Mouse (Mus musculus): ENCODE measurements around the gene Ulk3. TPM values are rescaled to one million over a fixed set of nuclear protein-coding genes. Genes with fewer than 3 reads are reported as not detected.
A peak's percentile ranks its signal among the peaks of the same experiment; 100 is the strongest.

The Ulk3 gene
- polyA plus RNA-seq, 1 experiment: 19.4 TPM

- Histone ChIP-seq H3K4me3 (ENCODE audit: insufficient read depth, low read length) (no peak overlapping the region), H3K27ac (ENCODE audit: insufficient read depth, low read length) (no peak overlapping the region), H3K4me1 (ENCODE audit: control insufficient read depth, insufficient read depth, low read length) (0 out of 2 replicates have a peak, but pooled peaks cover 2% of the 10 kb centered on the region)
- no peak for TF ChIP-seq CTCF (IDR thresholded peaks at IDR 0.05; ENCODE audit: borderline replicate concordance, insufficient read depth, low read length)
- no peak for TF ChIP-seq POLR2A (IDR thresholded peaks at IDR 0.05; ENCODE audit: low read depth, low read length)
Observed at GRCm38 (mm10) chr9:57610359-57610826, 21.1 kb downstream of the Ulk3 start.

DNA sequence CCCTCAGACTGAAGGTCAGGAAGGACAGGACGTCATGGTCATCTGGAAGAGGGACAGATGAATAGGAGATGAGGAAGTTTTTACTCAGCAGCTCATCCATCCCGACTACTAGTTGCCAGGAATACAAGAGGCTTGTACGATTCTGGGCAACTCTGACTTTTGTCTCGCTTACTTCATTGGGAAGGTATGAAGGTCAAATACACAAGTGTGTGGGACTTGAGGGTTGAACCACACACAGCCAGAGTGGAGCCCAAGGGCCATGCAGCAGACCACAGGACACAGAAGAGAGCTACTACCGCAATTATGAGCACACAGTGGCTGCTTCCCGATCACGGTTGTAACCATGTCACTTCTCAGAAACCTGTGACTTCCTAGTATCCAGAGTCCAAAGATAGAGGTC lies 23.3 kb downstream of the Ulk3 start:
- Histone ChIP-seq H3K27ac (ENCODE audit: insufficient read depth, low read length) (no peak overlapping the region), H3K4me1 (ENCODE audit: control insufficient read depth, insufficient read depth, low read length) (0 out of 2 replicates have a peak, but pooled peaks cover 2% of the 10 kb centered on the region), H3K4me3 (ENCODE audit: insufficient read depth, low read length) (no peak overlapping the region)
- TF ChIP-seq POLR2A (IDR thresholded peaks at IDR 0.05; ENCODE audit: low read depth, low read length): no peak
- TF ChIP-seq CTCF (IDR thresholded peaks at IDR 0.05; ENCODE audit: borderline replicate concordance, insufficient read depth, low read length): no peak

DNA sequence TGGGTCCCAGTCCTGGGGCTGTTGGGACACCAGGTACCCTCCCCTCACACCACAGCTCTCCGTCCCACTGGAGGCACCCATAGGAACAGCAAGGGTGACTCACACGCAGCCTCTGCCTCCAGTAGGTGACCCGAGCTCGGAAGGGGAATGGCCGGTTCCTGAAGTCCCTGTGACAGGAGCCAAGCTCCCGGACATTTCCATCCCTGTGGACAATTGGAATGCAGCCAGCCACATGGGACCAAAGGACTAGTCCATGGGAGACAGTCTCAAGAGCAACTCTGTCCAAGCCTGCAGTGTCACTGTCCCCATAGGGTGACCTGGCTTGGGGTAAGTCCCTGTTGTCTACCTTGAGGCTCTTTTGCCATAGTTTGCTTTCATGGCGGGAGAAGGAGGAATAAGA lies 24.7 kb downstream of the Ulk3 start:
- 0 out of 2 replicates have a peak, but pooled peaks cover 2% of the 10 kb centered on the region for H3K4me1 ChIP-seq (ENCODE audit: control insufficient read depth, insufficient read depth, low read length)
- H3K4me3 ChIP-seq (ENCODE audit: insufficient read depth, low read length): no peak overlapping the region
- no peak overlapping the region for H3K27ac ChIP-seq (ENCODE audit: insufficient read depth, low read length)
- no peak for TF ChIP-seq CTCF (IDR thresholded peaks at IDR 0.05; ENCODE audit: borderline replicate concordance, insufficient read depth, low read length)
- TF ChIP-seq POLR2A (IDR thresholded peaks at IDR 0.05; ENCODE audit: low read depth, low read length): no peak

DNA sequence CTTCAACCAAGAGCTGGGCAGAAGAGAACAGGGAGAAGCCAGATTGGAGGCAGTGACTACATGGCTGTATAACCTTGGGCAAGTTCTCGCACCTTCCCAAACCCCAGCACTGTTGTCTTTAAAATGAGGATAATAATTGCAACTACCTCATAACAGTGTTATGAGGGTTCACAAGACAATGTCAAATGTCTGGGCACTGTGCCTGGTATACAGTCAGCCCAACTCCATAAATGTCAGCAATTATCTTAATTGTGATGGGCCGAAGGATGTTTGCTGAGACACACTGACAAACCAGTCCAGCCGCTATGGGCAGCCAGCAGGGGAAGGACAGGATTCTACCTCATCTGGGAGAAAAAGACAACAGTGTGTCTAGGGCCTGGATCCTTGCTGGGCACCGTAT lies 25.5 kb downstream of the Ulk3 start:
- H3K4me3 ChIP-seq (ENCODE audit: insufficient read depth, low read length): no peak overlapping the region

GRCm38 (mm10) chr9:57617556-57618169 lies 28.4 kb downstream of the Ulk3 start:
- Histone ChIP-seq H3K4me1 (ENCODE audit: control insufficient read depth, insufficient read depth, low read length) (0 out of 2 replicates have a peak, but pooled peaks cover under 1% of the 10 kb centered on the region), H3K27ac (ENCODE audit: insufficient read depth, low read length) (no peak overlapping the region), H3K4me3 (ENCODE audit: insufficient read depth, low read length) (no peak overlapping the region)
- TF ChIP-seq POLR2A (IDR thresholded peaks at IDR 0.05; ENCODE audit: low read depth, low read length) (no peak), CTCF (IDR thresholded peaks at IDR 0.05; ENCODE audit: borderline replicate concordance, insufficient read depth, low read length) (no peak)

More for the DNA sequence above, 25.5 kb downstream of the Ulk3 start:
- Histone ChIP-seq H3K4me1 (ENCODE audit: control insufficient read depth, insufficient read depth, low read length) (0 out of 2 replicates have a peak, but pooled peaks cover 2% of the 10 kb centered on the region), H3K27ac (ENCODE audit: insufficient read depth, low read length) (no peak overlapping the region)
- TF ChIP-seq CTCF (IDR thresholded peaks at IDR 0.05; ENCODE audit: borderline replicate concordance, insufficient read depth, low read length): no peak
- TF ChIP-seq POLR2A (IDR thresholded peaks at IDR 0.05; ENCODE audit: low read depth, low read length): no peak

DNA sequence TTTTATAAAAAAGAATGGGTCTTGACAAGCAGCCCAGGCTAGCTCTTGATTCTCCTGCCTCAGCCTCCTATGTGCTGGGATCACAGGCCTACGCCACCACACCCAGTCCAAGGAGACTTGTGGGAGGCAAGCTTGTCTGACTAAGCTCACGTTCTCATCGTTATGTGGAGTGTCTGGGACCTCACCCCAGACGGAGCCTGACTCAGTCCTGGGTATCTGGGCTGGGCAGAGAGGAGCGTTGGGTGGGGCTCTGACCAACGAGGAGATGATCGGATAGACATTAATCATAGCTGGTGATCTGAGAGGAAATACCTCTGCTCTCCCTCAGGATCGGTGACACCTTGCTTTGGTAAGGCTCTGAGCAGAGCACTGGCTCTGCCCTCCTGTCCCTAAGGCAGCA lies 29.6 kb downstream of the Ulk3 start:
- no peak for TF ChIP-seq CTCF (IDR thresholded peaks at IDR 0.05; ENCODE audit: borderline replicate concordance, insufficient read depth, low read length)
- no peak for TF ChIP-seq POLR2A (IDR thresholded peaks at IDR 0.05; ENCODE audit: low read depth, low read length)

DNA sequence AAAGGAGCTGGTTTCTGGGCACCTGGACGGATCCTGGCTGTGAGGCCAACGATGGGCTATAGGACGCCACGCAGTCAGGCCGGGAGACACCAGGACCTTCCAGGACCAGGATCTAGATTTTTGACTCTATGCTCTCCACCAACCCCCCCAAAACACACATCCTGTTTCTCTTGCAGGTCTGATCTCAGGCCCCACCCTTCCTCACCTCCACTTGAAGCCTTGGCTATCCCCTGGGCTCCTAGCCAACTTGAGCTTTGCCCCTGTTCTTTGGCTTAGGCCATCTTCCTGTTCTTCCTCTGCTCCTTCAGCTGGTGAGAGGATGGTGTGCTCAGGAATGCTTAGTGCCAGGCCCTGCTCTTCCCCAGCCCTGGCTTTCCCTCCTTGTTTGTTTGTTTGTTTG lies 31.4 kb downstream of the Ulk3 start, which contains the start of gene Lman1l:
Gene Lman1l (minus strand): TSS at position 101 of the 400 bp plus-strand sequence.
- Histone ChIP-seq H3K4me3 (ENCODE audit: insufficient read depth, low read length) (no peak within 1 kb of the TSS), H3K4me1 (ENCODE audit: control insufficient read depth, insufficient read depth, low read length) (0 out of 2 replicates have a peak, but pooled peaks cover 1% of the 10 kb centered on the region), H3K27ac (ENCODE audit: insufficient read depth, low read length) (no peak within 1 kb of the TSS)
- TF ChIP-seq CTCF (IDR thresholded peaks at IDR 0.05; ENCODE audit: borderline replicate concordance, insufficient read depth, low read length): no peak
- TF ChIP-seq POLR2A (IDR thresholded peaks at IDR 0.05; ENCODE audit: low read depth, low read length): no peak

More for the DNA sequence above, 29.6 kb downstream of the Ulk3 start:
- Histone ChIP-seq H3K4me1 (ENCODE audit: control insufficient read depth, insufficient read depth, low read length) (no peaks in the 10 kb centered on the region), H3K4me3 (ENCODE audit: insufficient read depth, low read length) (no peak overlapping the region), H3K27ac (ENCODE audit: insufficient read depth, low read length) (no peak overlapping the region)

DNA sequence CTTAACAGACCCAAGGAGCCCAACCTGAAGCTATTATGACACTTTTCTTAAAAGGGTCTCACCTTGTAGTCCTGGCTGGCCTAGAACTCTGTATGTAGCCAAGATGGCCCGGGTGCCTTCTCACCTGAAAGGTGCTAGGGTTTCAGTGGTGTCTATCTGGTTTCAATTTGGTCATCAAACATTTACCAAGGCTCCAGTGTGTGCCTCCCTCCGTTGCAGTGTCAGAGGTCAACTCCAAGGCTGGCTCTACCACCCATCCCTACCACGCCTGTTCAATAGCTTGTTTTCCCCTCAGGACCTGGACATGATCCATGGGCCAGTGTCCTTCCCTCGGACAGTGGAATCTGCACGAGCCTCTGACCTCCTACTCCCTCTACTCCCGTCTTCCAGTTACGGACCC lies 35.0 kb downstream of the Ulk3 start:
- Histone ChIP-seq H3K4me1 (ENCODE audit: control insufficient read depth, insufficient read depth, low read length) (peaks cover 8% of the 10 kb centered on the region), H3K27ac (ENCODE audit: insufficient read depth, low read length) (no peak overlapping the region), H3K4me3 (ENCODE audit: insufficient read depth, low read length) (no peak overlapping the region)
- no peak for TF ChIP-seq POLR2A (IDR thresholded peaks at IDR 0.05; ENCODE audit: low read depth, low read length)
- no peak for TF ChIP-seq CTCF (IDR thresholded peaks at IDR 0.05; ENCODE audit: borderline replicate concordance, insufficient read depth, low read length)

DNA sequence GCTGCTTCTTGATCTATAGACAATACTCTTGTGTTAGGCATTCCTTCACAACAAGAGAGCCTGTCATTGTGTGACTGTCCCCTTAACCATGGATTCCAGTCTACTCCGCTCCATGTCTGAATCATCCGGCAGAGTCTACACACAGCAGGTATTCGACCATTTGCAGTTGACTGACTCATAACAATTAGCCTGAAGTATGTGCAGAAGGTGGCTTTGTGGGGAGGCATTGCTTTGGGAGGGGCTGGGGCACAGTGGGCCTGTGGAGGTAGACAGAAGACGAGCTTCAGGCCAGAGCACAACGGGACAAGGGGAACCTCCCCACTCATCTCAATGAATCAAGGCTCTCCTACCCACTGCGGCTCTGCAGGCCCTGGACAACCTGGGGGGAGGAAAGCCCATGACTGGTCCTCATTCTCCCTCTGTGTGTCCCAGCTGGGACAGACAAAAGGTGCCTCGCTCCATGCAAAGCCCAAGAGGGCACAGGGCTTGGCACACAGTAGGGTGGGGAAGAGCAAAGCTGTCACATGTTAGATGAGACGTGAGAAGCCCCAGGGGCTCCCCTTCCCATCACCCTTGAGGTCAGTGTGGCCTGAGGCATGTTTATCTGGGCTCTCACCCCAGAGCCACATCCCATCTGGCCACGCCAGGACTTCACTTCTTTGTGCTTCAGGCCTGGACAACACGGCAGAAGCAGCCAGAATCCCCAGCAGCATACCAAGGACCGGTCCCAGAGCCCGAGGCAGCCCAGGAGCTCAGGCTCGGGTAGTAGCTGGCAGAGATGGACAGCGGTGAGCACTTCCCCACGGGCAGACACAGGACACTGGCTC lies 36.6 kb downstream of the Ulk3 start:
- Histone ChIP-seq H3K4me1 (ENCODE audit: control insufficient read depth, insufficient read depth, low read length) (peaks cover 8% of the 10 kb centered on the region), H3K27ac (ENCODE audit: insufficient read depth, low read length) (peak overlapping the region; percentile 12; the same call in 1 of the 2 replicates), H3K4me3 (ENCODE audit: insufficient read depth, low read length) (no peak overlapping the region)
- TF ChIP-seq POLR2A (IDR thresholded peaks at IDR 0.05; ENCODE audit: low read depth, low read length) (no peak), CTCF (IDR thresholded peaks at IDR 0.05; ENCODE audit: borderline replicate concordance, insufficient read depth, low read length) (no peak)
